In genomic region chr12:80114892-80115141, GRCm38 (mm10) we compare ENCODE assay signal across 8 mouse cellular contexts. TPM values are rescaled to one million over a fixed set of nuclear protein-coding genes. Genes with fewer than 3 reads are reported as not detected.
DNase-seq lines count a peak whose midpoint lies in the region; ATAC-seq and TF ChIP-seq lines count a peak whose summit lies in the region.

No protein-coding gene starts in this region.

- peak overlapping the region; percentile 78 for H3K4me2 ChIP-seq in heart, embryonic 15.5 days
- H3K4me2 ChIP-seq in forebrain, embryonic 16.5 days (ENCODE audit: low read length) = peak overlapping the region; percentile 73

- no peak for TF ChIP-seq CTCF in MEL (IDR thresholded peaks at IDR 0.05 in 2 of 3, conservative IDR thresholded peaks at IDR 0.05 in 1 of 3; ENCODE audit: control insufficient read depth in 1 of 3, insufficient read depth in 1 of 3, low read depth in 2 of 3, low read length in 3 of 3, poor library complexity in 1 of 3, severe bottlenecking in 1 of 3)

- H3K36me3 ChIP-seq in heart, embryonic 15.5 days = peaks cover 7% of the 10 kb centered on the region; the same call in 1 of the 2 replicates
- H3K36me3 ChIP-seq in MEL (ENCODE audit: control insufficient read depth in 1 of 2, insufficient read depth in 2 of 2, low read length in 2 of 2) = peaks cover 0 to 19% of the 10 kb centered on the region in 2 experiments; a peak in 2 of 4 replicates
- no peaks in the 10 kb centered on the region for H3K36me3 ChIP-seq in forebrain, embryonic 16.5 days (ENCODE audit: control insufficient read depth, insufficient read depth)

- H3K4me3 ChIP-seq in heart, embryonic 15.5 days = peak overlapping the region; percentile 81
- H3K4me3 ChIP-seq in MEL (ENCODE audit: control insufficient read depth in 1 of 2, insufficient read depth in 1 of 2, low read depth in 2 of 2, low read length in 2 of 2) = peak overlapping the region; percentile 87 to 88
- peak overlapping the region; percentile 72 for H3K4me3 ChIP-seq in forebrain, embryonic 16.5 days (replicated peaks; ENCODE audit: low read length)

- no peak for TF ChIP-seq EP300 in MEL (IDR thresholded peaks at IDR 0.05; ENCODE audit: low read depth in 1 of 2, low read length in 2 of 2)

- H3K79me2 ChIP-seq in MEL (ENCODE audit: control insufficient read depth, insufficient read depth, low read length, poor library complexity) = peaks cover 36% of the 10 kb centered on the region

- TF ChIP-seq RAD21 in MEL (IDR thresholded peaks at IDR 0.05; ENCODE audit: low read depth, low read length) = no peak

- peak overlapping the region; percentile 79 for H3K9ac ChIP-seq in heart, embryonic 15.5 days
- peak overlapping the region; percentile 98 for H3K9ac ChIP-seq in MEL (ENCODE audit: control insufficient read depth, low read depth, low read length, poor library complexity, severe bottlenecking)
- peak overlapping the region; percentile 76 for H3K9ac ChIP-seq in forebrain, embryonic 16.5 days (replicated peaks; ENCODE audit: low read depth, low read length)

- WGBS in heart, embryonic 15.5 days = 0% methylated on average over 8 of the region's 8 CpGs
- WGBS in forebrain, embryonic 16.5 days = 0% methylated on average over 8 of the region's 8 CpGs

- H3K4me1 ChIP-seq in heart, embryonic 15.5 days (replicated peaks) = peaks cover 26% of the 10 kb centered on the region
- H3K4me1 ChIP-seq in MEL (ENCODE audit: control insufficient read depth in 1 of 2, insufficient read depth in 2 of 2, low read length in 2 of 2) = peaks cover 2 to 11% of the 10 kb centered on the region in 2 experiments; a peak in 2 of 4 replicates
- H3K4me1 ChIP-seq in forebrain, embryonic 16.5 days (replicated peaks; ENCODE audit: control insufficient read depth, insufficient read depth, low read length) = peaks cover 59% of the 10 kb centered on the region

- DNase-seq in heart, adult 9 months (ENCODE audit: low spot score in 2 of 2) = no peak
- DNase-seq in MEL (ENCODE audit: low read depth, low spot score) = peak; percentile 70
- no peak for DNase-seq in adipocyte (ENCODE audit: low spot score)
- DNase-seq in cerebellum, postnatal 10 days = no peak
- no peak for DNase-seq in spleen, adult 12 weeks (ENCODE audit: low spot score)

- no peaks in the 10 kb centered on the region for H3K27me3 ChIP-seq in heart, embryonic 15.5 days
- no peaks in the 10 kb centered on the region for H3K27me3 ChIP-seq in MEL (ENCODE audit: control insufficient read depth in 1 of 2, insufficient read depth in 2 of 2, low read length in 2 of 2)
- H3K27me3 ChIP-seq in forebrain, embryonic 16.5 days (replicated peaks; ENCODE audit: control insufficient read depth, insufficient read depth, low read length) = peaks cover 17% of the 10 kb centered on the region; the same call in 1 of the 2 replicates

- no peaks in the 10 kb centered on the region for H3K9me3 ChIP-seq in heart, embryonic 15.5 days (replicated peaks)
- H3K9me3 ChIP-seq in MEL (replicated peaks; ENCODE audit: insufficient read depth, low read length) = no peaks in the 10 kb centered on the region
- H3K9me3 ChIP-seq in forebrain, embryonic 16.5 days (ENCODE audit: control insufficient read depth, low read length) = no peaks in the 10 kb centered on the region

- peak overlapping the region; percentile 99 for H3K27ac ChIP-seq in heart, embryonic 15.5 days
- H3K27ac ChIP-seq in MEL (ENCODE audit: control insufficient read depth, low read depth, low read length) = peak overlapping the region; percentile 96
- peak overlapping the region; percentile 90 for H3K27ac ChIP-seq in forebrain, embryonic 16.5 days (ENCODE audit: low read length)

- ATAC-seq in heart, embryonic 15.5 days (replicated peaks; ENCODE audit: insufficient number of reproducible peaks, insufficient read depth, low FRiP score, low read depth) = no peak
- ATAC-seq in forebrain, embryonic 16.5 days = no peak
- ATAC-seq in megakaryocyte, adult 5-6 weeks (ENCODE audit: poor library complexity, severe bottlenecking) = 0 out of 2 replicates have a peak, but pooled peaks have one; percentile 3

- TF ChIP-seq POLR2A in MEL (IDR thresholded peaks at IDR 0.05; ENCODE audit: control insufficient read depth in 1 of 2, insufficient read depth in 1 of 2, low read depth in 1 of 2, low read length in 2 of 2, poor library complexity in 1 of 2) = no peak

TF ChIP-seq in MEL, 35 proteins besides CTCF, POLR2A, EP300 and RAD21:
- TF ChIP-seq ELF1 (IDR thresholded peaks at IDR 0.05; ENCODE audit: low read depth, low read length) (no peak), SMC3 (IDR thresholded peaks at IDR 0.05; ENCODE audit: low read depth, low read length) (no peak), MEF2A (IDR thresholded peaks at IDR 0.05; ENCODE audit: extremely low read depth, insufficient replicate concordance, low read depth, low read length, poor library complexity, severe bottlenecking) (no peak), MYB (IDR thresholded peaks at IDR 0.05; ENCODE audit: low read depth, low read length) (no peak), MAZ (IDR thresholded peaks at IDR 0.05; ENCODE audit: low read depth, low read length) (0 out of 2 replicates have a peak, but pooled peaks have one; percentile 26), RCOR1 (IDR thresholded peaks at IDR 0.05; ENCODE audit: low read depth, low read length) (no peak)

RNA-seq across cellular contexts. Expression of gene Zfp36l1, which starts 2.0 kb away (rescaled TPM):
- polyA plus RNA-seq in heart, embryonic 15.5 days (2015; fragmentation: Nextera tagmentation; extraction: Ambion mirVana) = 94.7 and 107 TPM in 2 replicates
- 1.2 and 1.5 TPM in 2 replicates for total RNA-seq in MEL (2012; rRNA removed)
- polyA plus RNA-seq in MEL (2012; ENCODE audit: insufficient read depth in 1 of 2, insufficient read length in 2 of 2, low read depth in 1 of 2, low replicate concordance in 2 of 2, missing spikeins in 1 of 2) = 10 to 100 TPM in 1 of 2 experiments, not detected in 1; 22.5 TPM
- 22.6 and 26.7 TPM in 2 replicates for polyA plus RNA-seq in forebrain, embryonic 16.5 days (2015; fragmentation: Nextera tagmentation; extraction: Ambion mirVana)
- total RNA-seq in megakaryocyte, adult 5-6 weeks (2015) = 15.6 and 21.0 TPM in 2 replicates
- 3.8 and 5.4 TPM in 2 replicates for total RNA-seq in megakaryocyte, adult 5-6 weeks (2017)
